Mouse (Mus musculus) kidney, postnatal 36 days (tissue): ENCODE measurements at regions not wholly inside any gene's neighbourhood (a gene's known extent, or its start where the extent isn't known, plus 50 kb on each side); places are given as distances from the start of the nearest gene placed in this dataset.

Experiments
- DNase-seq, 2 experiments: peaks; one replicate each; pipeline ENCODE4 v3.0.0; 2021 to 2022; ENCODE audit warnings: mixed read lengths in 2 of 2

GRCm38 (mm10) chr8:23504704-23505103, 1093.5 kb downstream of the Mrps31 start:
- peak; percentile 58 to 82 for DNase-seq

DNA sequence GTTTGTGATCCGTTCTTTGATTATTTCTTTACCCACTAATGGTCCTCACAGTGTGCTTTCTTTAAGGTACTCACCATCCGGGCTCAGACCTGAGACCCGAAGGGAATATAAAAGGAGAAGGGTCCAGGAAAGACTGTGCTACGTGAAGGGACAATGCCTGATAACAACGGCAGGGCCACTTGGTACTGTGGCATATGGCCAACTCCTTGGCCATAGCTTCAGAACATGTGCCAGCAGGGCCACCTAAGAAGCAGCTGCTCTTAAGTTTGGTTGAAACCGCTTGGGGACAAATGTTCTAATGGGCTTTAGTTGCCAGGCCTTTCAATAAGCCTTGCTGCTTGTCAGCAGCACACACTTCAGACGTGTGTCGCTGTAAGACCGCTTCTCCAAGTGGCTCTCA, 1094.1 kb downstream of the Mrps31 start:
- DNase-seq = no peak

DNA sequence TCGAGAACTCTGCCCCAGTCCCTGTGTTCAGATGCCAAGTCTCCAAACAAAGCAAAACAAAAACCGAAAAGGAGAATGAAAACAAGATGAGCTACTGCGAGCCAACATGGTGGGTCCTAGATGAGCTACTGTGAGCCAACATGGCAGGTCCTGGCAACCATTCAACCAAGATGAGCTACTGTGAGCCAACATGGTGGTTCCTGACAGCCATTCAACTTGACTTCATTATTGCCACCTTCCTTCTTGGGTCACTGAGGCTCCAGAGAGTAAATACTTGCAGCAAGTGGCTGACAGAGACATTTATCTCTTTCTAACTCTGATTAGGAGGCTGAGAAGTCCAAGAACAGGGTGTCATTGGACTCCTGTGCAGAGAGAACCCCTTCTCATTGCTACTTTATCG, 1094.8 kb downstream of the Mrps31 start:
- DNase-seq = no peak

- DNase-seq = no peak
Measured at GRCm38 (mm10) chr8:23507661-23508060, 1096.5 kb downstream of the Mrps31 start.

DNA sequence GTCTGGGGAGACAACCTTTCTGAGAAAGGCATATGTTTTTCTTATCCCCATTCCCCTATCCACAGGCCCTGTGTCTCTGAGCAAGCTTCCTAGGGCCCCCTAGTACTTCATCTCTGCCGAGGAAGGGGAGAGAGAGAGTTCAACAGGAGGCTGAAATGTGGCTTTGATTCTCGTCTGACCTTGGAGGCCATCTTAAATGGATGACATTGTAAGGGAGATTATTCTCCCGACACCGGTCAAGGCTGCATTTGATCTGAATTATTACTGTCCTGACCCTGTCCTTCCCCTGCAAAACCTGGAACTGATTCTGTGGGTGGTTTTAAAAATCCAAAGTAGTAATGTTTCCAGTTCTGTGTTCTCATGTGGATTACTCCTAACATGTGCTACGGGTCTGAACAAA, 1098.9 kb downstream of the Mrps31 start:
- no peak for DNase-seq

- DNase-seq = no peak
Measured at GRCm38 (mm10) chr8:23510561-23510960, 1099.4 kb downstream of the Mrps31 start.

DNA sequence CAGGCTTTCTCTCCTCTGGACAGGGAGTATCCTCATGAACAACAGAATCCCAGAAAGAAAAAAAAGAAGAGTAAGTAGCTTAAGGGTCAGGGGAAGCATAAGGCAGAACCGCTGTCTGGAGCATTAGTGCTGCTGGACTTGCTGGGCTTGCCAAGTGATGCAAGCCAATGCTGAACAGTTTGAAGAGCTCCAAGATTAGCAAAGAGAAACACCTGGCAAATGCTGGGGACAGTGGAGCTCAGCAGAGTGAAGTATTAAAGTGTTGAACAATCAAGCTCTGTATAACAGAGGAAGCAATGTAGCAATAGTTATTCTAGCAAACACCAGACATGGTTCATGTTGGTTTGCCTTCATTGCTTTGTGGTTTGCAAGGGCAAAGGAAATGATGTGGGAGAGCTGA, 1100.1 kb downstream of the Mrps31 start:
- DNase-seq = no peak

GRCm38 (mm10) chr8:23511792-23512191, 1100.6 kb downstream of the Mrps31 start:
- no peak for DNase-seq

GRCm38 (mm10) chr8:23516469-23516868, 1105.3 kb downstream of the Mrps31 start:
- DNase-seq = no peak

- DNase-seq = peak; percentile 17 to 61
Measured at GRCm38 (mm10) chr8:23531551-23532142, 1120.5 kb downstream of the Mrps31 start.

- no peak for DNase-seq
Measured at GRCm38 (mm10) chr8:23537681-23538359, 1126.7 kb downstream of the Mrps31 start.

DNA sequence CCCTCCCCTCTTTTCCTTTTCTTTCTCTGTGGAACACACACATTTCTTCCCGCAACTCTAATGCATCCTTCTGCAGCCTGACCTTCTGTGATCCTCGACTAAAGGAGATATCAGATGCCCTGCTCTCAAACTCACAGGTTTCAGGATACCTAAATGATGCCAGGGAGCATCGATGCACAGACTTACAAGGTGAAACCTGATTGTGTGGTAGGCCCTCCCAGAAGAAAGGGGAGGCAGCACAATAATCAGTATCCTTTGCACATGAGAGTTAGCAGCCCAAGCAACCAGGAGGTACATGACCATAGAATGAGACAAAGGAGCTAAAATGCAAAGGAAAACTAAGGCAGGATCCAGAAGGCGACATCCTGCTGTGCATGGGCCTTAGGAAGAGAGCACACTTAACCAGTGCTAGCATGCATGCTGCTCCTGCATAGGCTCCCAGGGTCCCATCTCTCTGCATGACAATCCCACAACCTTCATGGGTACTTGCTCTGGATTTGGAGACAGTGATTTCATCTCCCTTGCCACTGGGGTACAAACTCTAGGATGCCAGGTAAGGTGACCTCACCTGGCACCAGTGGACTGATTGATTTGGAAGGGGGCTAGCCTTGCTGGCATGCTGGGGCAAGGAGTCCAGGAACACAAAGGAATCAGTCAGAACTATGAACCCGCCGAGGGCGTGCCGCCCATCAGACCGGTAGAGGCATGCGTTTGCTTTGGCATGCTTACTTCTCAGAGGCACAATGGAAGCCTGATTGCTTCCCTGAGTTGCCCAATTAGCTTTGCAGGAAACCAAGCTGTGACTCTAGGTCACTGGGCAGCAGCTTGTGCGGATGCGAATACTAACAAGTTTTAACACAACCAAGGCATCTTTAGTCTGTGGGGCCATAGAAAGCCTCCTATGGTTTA, 1142.7 kb downstream of the Mrps31 start:
- no peak for DNase-seq

DNA sequence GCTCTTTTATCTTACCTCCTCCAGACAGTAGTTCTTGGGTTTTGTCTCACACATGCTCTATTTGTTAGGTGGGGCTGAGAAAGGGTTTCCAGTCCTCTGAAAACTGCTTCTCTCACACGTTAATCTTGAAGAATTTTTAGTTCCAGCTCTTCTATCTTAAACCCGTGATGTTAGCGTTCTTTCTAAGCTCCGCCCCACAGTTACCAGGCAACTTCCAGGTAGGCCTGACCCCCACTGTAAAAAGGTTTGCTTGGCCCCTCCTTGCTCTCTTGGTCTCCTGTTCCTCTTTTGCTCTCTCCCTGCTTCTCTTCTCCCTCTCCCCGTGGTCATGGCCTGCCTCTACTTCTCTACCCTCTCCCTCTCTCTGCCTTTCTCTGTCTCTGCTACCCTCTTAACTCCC, 1149.7 kb downstream of the Mrps31 start:
- DNase-seq = no peak

GRCm38 (mm10) chr8:23561683-23562385, 1150.7 kb downstream of the Mrps31 start:
- DNase-seq = no peak

DNA sequence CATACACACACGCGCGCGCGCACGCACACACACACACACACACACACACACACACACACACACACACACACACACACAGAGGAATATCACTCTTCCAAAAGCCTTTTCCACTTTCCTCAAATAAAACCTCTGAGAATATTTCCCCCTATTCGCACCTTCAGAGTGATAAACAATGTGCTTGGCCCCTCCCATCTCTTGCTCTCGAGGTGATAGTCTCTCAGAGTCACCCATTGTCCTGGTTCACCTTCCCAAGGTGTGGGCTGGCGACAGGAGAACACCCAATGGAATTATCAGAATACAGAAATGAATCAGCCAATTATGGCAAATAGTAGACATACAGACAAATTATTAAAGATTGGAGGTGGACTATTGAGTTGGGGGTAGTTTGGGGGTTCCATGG, 1151.3 kb downstream of the Mrps31 start:
- no peak for DNase-seq

- no peak for DNase-seq
Measured at GRCm38 (mm10) chr8:23563065-23564020, 1152.2 kb downstream of the Mrps31 start.

DNA sequence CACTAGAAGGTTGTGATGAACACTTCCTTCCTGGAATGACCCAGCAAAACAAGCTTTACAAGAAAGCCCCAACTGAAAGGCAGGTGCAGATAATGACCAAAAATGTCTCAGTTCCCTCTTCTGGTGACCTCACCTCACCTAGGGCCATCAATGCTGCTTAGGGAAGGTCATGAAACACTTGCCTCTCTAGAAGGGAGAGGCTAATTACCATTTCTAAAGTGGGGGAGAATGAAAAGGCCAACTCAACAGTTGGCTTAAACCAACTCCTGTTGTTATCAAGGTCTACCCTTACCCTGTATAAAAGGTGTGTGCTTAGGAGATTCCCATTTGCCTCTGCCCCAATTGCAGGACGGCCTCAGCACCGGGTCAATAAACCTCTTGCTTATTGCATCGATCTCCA, 1156.7 kb downstream of the Mrps31 start:
- no peak for DNase-seq

- DNase-seq = no peak
Measured at GRCm38 (mm10) chr8:23571338-23571737, 1154.3 kb downstream of the Adam3 start.

DNA sequence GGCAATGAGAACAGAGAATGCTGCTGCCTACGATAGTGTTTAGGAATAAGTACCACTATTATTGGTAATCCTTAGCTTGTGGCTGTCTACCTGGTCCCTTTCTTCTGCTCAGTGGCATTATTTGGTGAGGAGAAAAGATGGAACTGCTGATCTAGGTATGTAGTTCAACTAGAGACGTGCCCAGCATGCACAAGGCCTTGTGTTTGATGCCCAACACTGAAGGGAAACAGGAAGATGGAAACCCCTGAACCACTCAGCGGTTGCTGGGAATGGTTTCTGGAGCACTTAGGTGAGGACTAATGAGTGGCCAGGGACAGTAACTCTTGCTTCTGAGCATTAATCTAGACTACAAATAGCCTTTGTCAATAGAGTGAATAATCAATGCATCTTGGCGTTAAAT, 1145.5 kb downstream of the Adam3 start:
- DNase-seq = no peak

DNA sequence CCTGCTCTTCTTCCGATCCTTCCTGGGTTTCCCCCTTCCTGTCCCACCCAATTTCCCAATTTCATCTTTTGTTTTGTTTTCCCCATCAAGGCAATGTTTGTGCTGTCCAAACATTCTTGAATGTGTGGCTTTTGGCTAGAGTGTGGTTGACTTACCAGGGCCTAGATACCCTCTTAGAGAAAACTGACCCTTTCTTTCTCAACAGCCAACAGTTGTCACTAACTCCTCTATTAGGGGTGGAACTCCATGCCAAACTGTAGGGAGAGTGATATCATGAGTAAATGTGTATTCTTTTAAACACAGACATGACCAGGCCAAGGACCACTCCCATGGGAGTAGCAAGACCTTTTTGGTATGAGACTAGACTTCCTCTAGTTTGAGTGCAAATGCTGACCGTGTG, 1145.0 kb downstream of the Adam3 start:
- DNase-seq = no peak
